Mouse (Mus musculus): ENCODE data around the gene Ckap2l. TPM values are rescaled to one million over a fixed set of nuclear protein-coding genes. Genes with fewer than 3 reads are reported as not detected.

Gene Ckap2l
- polyA plus RNA-seq, 2 experiments from 2014 or later = 10.8 to 18.2 TPM

GRCm38 (mm10) chr2:129233803-129234477 lies 63.1 kb downstream of the Ckap2l start:
- no peak for ATAC-seq

DNA sequence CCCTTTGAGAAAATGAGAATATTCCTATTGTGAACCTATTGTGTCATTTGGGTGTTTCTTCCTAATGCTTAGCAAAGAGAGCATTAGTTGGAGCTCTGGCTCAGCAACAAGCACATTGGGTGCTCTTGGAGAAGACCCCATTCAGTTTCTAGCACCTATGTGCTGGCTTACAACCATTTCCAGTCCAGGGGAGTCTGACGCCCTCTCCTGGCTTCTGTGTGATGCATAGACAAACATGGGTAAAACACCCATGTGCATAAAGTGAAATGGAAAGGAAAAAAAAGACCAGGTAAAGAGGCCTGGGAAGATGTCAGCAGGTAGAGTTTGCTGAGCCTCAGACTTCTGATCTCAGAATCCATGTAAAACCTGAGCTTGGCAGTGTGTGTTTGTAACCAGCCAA lies 63.8 kb downstream of the Ckap2l start:
- ATAC-seq = no peak

DNA sequence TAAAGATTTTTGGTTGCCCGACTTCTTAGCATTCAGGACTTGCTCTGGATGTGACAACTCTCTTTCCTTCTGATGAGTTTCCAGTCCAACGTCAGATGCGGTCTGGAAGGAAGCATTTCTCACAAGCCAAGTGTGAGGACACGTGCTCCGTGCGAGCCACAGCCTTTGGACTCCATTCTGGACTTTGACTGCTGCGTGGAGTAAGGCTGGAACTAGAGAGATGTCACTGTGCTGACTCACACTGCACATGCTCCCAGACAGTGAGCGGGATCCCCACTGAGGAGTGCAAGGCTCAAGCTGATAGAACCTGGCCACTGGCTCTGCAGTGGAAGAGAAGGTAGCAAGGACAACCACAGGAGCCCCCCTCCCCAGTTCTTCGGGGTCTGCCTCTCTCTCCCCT lies 64.5 kb downstream of the Ckap2l start:
- ATAC-seq = no peak

DNA sequence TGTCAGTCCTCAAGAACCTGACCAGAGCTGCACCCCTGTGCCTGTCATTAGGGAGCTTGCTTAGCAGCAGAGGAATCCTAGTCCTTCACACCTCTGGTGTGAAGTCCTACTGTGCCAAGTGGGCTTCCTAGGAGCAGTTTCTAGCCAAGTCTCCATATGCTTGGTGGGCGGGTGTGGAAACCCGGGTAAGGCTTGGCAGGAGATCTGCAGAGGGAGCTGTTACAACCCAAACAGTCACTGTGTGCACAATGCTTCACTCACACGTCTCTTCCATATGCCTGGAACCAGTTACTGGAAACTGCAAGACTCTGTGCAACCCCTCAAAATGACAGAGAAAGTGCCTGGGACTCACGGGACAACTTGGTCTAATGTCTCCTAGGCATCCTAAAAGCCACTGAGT lies 65.0 kb downstream of the Ckap2l start:
- no peak for ATAC-seq

- ATAC-seq = no peak
Observed at GRCm38 (mm10) chr2:129229316-129229715, 67.7 kb downstream of the Ckap2l start.

DNA sequence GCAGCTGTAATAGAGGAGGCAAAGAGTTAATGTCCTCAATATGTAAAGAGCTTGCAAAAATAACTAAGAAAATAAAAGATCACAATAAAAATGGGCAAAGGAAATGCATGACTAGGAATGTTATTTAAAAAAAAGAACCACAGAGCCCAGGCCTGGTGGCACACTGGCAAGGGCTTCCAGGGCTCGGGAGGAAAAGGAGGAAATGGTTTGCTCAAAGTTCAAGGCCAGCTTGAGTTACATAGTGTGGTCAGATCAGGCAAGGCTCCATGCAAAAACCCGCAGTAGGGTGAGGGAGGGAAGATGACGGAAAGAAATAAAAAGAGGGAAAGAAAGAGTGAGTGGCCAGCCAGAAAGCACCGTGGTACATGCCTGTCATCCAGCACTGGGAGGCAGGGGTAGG lies 68.4 kb downstream of the Ckap2l start:
- no peak for ATAC-seq

DNA sequence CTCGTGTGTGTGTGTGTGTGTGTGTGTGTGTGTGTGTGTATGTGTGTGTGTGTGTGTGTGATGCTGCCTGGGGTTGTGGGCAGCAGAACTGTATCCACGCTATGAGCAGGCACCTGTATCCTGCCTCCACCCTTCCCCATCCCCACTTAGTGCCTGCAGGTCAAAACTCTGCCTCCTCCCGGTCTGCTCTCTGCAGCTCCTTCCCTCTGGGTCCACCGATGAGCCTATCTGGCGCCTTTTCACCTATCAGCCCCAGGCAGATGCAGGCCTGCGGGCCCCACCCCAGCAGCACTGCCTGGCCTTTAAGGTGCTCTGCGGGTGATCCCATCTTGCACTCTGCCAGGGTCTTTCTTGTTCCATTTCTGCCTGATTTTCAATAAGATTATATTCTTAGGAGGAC lies 69.3 kb downstream of the Ckap2l start:
- ATAC-seq = no peak

DNA sequence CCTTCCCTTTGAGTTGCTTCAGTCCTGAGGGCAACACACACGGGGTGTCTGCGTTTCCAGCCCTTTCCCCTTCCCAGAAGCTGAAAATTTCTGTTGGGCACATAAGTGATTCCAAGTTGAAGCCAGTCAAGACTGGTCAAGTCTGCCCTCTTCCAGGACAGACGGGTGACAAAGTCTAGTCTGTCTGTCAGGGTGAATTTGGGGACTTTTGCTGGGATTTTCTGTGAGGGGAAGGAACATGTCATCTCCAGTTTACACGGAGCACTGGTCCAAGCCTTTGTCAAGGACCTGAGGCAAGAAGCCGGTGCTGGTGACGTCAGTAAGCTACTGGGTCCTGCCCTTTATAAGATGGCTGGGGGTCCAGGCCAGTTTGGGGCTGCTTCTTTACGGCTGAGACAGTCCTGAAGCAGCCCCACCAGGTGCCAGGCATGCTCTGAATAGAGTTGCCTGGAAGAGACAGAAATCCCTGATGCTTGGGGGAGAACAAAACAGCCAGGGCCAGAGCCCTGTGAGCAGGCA lies 69.9 kb downstream of the Ckap2l start:
- ATAC-seq = no peak

DNA sequence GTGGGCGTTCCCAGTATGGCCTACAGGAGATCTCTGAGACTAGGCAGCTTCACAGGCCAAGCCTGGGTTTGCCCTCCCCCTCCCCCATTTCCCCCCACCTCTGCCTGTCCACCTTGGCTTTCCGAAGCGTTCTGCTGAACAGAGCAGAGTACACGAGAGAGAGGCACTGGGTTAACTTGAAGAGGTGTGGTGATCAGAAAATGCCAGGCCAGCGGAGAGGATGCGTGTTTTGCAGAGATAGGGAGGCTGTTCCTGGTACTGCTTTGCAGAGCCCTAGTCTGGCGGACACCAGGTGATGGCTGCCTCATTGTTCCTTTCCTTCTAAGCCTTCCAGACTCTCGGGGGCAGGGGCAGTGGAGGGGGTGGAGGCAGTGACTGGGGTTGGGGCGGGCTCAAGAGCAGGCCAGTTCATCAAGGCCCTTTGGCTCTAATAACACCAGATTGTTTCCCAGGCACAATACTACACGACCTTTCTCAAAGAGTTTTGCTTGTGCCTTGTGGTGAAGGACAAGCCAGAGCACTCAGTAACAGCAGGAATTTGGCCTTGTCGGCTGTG lies 70.6 kb downstream of the Ckap2l start:
- no peak for ATAC-seq

DNA sequence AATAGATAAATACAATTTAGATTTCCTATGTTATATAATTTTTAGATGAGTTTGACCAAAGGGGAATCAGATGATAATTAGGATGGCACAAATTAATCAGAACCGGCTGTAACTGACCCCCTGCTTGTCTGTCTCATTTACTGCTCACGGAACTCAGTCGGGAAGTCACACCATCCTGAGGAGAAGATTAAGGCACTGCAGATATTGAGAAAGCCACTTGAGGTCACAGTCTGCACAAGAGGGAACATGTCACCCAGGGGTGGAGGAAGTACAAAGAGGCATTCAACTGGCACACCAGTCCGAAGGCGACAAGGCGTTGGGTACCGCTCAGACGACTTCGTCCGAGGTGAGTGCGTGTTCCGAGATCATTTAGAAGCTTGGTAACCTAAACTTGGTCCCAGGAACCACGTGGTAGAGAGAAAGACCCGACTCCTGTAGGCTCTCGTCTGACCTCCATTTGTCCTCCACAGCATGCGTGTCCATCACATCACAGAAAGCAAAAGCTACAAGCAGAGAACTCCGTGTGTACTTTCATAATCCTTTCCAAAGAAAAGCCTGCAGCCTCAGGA lies 71.7 kb downstream of the Ckap2l start:
- no peak for ATAC-seq

DNA sequence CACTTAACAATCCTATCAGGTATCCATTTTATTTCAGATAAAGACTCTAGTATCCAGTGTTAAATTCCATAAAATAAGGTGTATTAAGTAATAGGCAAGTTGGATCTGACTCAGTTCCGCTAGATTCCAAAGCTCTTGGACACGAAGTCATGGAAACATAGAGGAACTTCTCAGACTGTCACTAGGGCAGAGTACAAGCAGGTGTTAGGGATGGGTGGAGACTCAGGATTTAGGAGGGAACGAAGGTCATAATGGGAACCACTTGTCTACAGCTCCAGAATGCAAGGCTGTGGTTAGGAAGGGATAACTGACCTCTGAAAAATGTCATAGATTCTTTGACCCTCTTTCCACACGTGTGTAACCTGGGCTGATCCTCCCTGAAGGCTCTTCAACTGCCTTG lies 72.8 kb downstream of the Ckap2l start:
- no peak for ATAC-seq

DNA sequence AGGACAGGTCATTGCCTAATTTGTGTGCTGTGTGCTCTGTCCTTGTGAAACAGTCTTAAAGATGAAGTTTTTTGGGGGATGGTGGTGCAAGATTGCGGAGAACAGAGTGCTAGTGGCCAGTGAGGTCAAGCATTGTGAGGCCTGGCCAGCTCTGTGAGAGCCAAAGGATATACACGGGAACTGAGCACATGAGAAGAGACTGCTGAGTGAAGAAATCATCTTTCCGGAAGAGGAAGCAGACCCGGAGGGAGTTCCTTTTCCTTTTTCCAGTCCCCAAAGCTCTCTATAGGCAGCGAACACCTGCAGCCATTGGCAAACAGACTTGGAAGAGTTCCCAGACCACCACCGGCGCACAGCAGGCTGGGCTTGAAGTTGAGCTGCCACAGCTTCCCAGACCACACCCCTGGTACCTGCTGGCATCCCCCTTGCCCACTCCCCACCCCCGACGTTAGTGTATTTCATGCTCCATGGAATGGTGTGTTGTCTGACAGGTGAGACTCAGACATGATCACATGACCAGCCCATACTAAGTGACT lies 75.8 kb downstream of the Ckap2l start:
- no peak for ATAC-seq

GRCm38 (mm10) chr2:129218537-129219105 lies 78.4 kb downstream of the Ckap2l start:
- no peak for ATAC-seq

Other genes with a start within 250 kb of the Ckap2l start
- gene Vinac1, start 249.0 kb downstream of the Ckap2l start, polyA plus RNA-seq (2017; shearing (Covaris generic)) = not detected
- gene Ttl, start 231.3 kb downstream of the Ckap2l start, polyA plus RNA-seq (2017; shearing (Covaris generic)) = 1 to 10 TPM in 1 of 2 experiments, under 1 TPM in 1; 0.77 to 2.2 TPM
- 10 to 100 TPM in 1 of 2 experiments, 1 to 10 TPM in 1; 9.2 to 21.4 TPM for gene Polr1b, start 196.2 kb downstream of the Ckap2l start, polyA plus RNA-seq (2017; shearing (Covaris generic))
- 10 to 100 TPM; 26.6 to 27.4 TPM for gene Chchd5, start 167.5 kb downstream of the Ckap2l start, polyA plus RNA-seq (2017; shearing (Covaris generic))
- gene Slc20a1, start 98.4 kb downstream of the Ckap2l start, polyA plus RNA-seq (2017; shearing (Covaris generic)) = 10 to 100 TPM; 68.0 to 74.3 TPM
- under 1 TPM; 0.20 to 0.33 TPM for gene Il1a, start 12.8 kb upstream of the Ckap2l start, polyA plus RNA-seq (2017; shearing (Covaris generic))
- not detected for gene Il1b, start 73.9 kb upstream of the Ckap2l start, polyA plus RNA-seq (2017; shearing (Covaris generic))
- gene F830045P16Rik, start 239.4 kb upstream of the Ckap2l start, polyA plus RNA-seq (2017; shearing (Covaris generic)) = not detected